Mouse (Mus musculus) embryonic fibroblast, embryonic 13.5 days (primary cell): ENCODE results near the gene 2810408A11Rik. TPM values are rescaled to one million over a fixed set of nuclear protein-coding genes. Genes with fewer than 3 reads are reported as not detected.

ENCODE experiments used
- H3K27ac ChIP-seq: 2 replicates; pipeline ENCODE4 v1.5.1; 2012; ENCODE audit warnings: low read length, control low read depth, inconsistent platforms; ENCODE audit not compliant: insufficient read depth
- H3K4me1 ChIP-seq: 2 replicates; pipeline ENCODE4 v1.6.1; 2011; ENCODE audit warnings: low read length; ENCODE audit not compliant: control insufficient read depth, insufficient read depth
- H3K4me3 ChIP-seq: 2 replicates; pipeline ENCODE4 v1.5.1; 2011; ENCODE audit warnings: mild to moderate bottlenecking, control low read depth, low read length; ENCODE audit not compliant: insufficient read depth
- CTCF ChIP-seq: IDR thresholded peaks from 2 replicates; pipeline ENCODE4 v1.5.1; 2011; ENCODE audit warnings: mild to moderate bottlenecking, control low read depth, low read length, moderate library complexity, borderline replicate concordance; ENCODE audit not compliant: insufficient read depth
- POLR2A ChIP-seq: IDR thresholded peaks from 2 replicates; pipeline ENCODE4 v1.6.1; 2011; ENCODE audit warnings: low read depth, mild to moderate bottlenecking, control low read depth, low read length, moderate library complexity
- polyA plus RNA-seq: library from polyadenylated mRNA; stranded (reverse); fragments of >200 nt; gene quantifications from 2 replicates; pipeline ENCODE4 v1.2.4, GENCODE M21; 2011; ENCODE audit warnings: low read depth; ENCODE audit not compliant: missing spikeins, insufficient read length

2810408A11Rik gene
- polyA plus RNA-seq, 1 experiment = 4.9 TPM

- no peak for TF ChIP-seq CTCF
- TF ChIP-seq POLR2A = no peak
- H3K4me1 ChIP-seq = peaks cover 19% of the 10 kb centered on the region
- H3K27ac ChIP-seq = peak overlapping the region; percentile 38; the same call in 1 of the 2 replicates
- H3K4me3 ChIP-seq = peak overlapping the region; percentile 60
These were observed 13.6 kb upstream of the 2810408A11Rik start for GRCm38 (mm10) chr11:69914372-69914764.

- H3K27ac ChIP-seq = peak within 1 kb of the TSS; percentile 38; the same call in 1 of the 2 replicates
- peak within 1 kb of the TSS; percentile 60 for H3K4me3 ChIP-seq
- peak; percentile 34; the same call in 1 of the 2 replicates for TF ChIP-seq POLR2A
- no peak for TF ChIP-seq CTCF
- peaks cover 15% of the 10 kb centered on the region for H3K4me1 ChIP-seq
These were observed 13.0 kb upstream of the 2810408A11Rik start, which contains the start of gene Gps2 for GRCm38 (mm10) chr11:69913554-69914371. Gene Gps2, plus strand, starts transcription at chr11:69913888.

GRCm38 (mm10) chr11:69912716-69913530 lies 12.1 kb upstream of the 2810408A11Rik start:
- peaks cover 11% of the 10 kb centered on the region; the same call in 1 of the 2 replicates for H3K4me1 ChIP-seq
- H3K4me3 ChIP-seq = peak overlapping the region; percentile 29
- no peak overlapping the region for H3K27ac ChIP-seq
- no peak for TF ChIP-seq POLR2A
- no peak for TF ChIP-seq CTCF

GRCm38 (mm10) chr11:69911701-69912100 lies 10.9 kb upstream of the 2810408A11Rik start:
- H3K4me1 ChIP-seq = peaks cover 11% of the 10 kb centered on the region; the same call in 1 of the 2 replicates
- H3K27ac ChIP-seq = no peak overlapping the region
- H3K4me3 ChIP-seq = no peak overlapping the region
- no peak for TF ChIP-seq CTCF
- no peak for TF ChIP-seq POLR2A

- no peak overlapping the region for H3K27ac ChIP-seq
- H3K4me3 ChIP-seq = no peak overlapping the region
- peaks cover 9% of the 10 kb centered on the region; the same call in 1 of the 2 replicates for H3K4me1 ChIP-seq
- no peak for TF ChIP-seq CTCF
- TF ChIP-seq POLR2A = no peak
These were observed 10.2 kb upstream of the 2810408A11Rik start for GRCm38 (mm10) chr11:69910781-69911560.

GRCm38 (mm10) chr11:69910177-69910576 lies 9.4 kb upstream of the 2810408A11Rik start:
- Histone ChIP-seq H3K4me3 (no peak overlapping the region), H3K4me1 (peaks cover 6% of the 10 kb centered on the region; the same call in 1 of the 2 replicates), H3K27ac (no peak overlapping the region)
- no peak for TF ChIP-seq POLR2A
- no peak for TF ChIP-seq CTCF

- H3K4me1 ChIP-seq = no peaks in the 10 kb centered on the region
- no peak overlapping the region for H3K4me3 ChIP-seq
- TF ChIP-seq POLR2A (no peak), CTCF (no peak)
- no peak overlapping the region for H3K27ac ChIP-seq
These were observed 8.4 kb upstream of the 2810408A11Rik start for GRCm38 (mm10) chr11:69909174-69909573.

GRCm38 (mm10) chr11:69908645-69909044 lies 7.9 kb upstream of the 2810408A11Rik start:
- Histone ChIP-seq H3K4me1 (no peaks in the 10 kb centered on the region), H3K27ac (no peak overlapping the region)
- TF ChIP-seq CTCF (no peak), POLR2A (no peak)

GRCm38 (mm10) chr11:69904311-69904710 lies 3.5 kb upstream of the 2810408A11Rik start:
- TF ChIP-seq CTCF (no peak), POLR2A (no peak)
- H3K27ac ChIP-seq = no peak overlapping the region
- no peaks in the 10 kb centered on the region for H3K4me1 ChIP-seq
- H3K4me3 ChIP-seq = no peak overlapping the region

More at GRCm38 (mm10) chr11:69908645-69909044, 7.9 kb upstream of the 2810408A11Rik start:
- no peak overlapping the region for H3K4me3 ChIP-seq
